Mouse (Mus musculus): ENCODE results near the gene Scly. TPM values are rescaled to one million over a fixed set of nuclear protein-coding genes. Genes with fewer than 3 reads are reported as not detected.

Scly gene
- total and polyA plus RNA-seq, 3 experiments, result 23.1 to 48.8 TPM; not detected in 1

DNA sequence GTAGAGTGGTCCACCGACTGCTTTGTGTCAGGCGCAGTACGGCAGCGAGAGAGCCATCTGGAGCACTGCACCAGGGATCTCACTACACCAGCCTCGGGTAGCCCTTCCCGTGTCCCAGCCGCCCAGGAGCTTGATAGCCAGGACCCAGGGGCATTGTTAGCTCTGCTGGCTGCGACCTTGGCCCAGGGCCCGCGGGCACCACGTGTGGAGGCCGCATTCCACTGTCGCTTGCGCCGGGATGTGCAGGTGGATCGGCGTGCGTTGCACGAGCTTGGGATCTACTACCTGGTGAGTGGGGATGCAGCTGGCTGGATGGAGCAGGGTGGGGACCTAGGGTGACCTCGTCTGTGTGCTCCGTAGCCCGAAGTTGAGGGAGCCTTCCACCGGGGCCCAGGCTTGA lies 71.9 kb downstream of the Scly start:
- peaks cover 0 to 13% of the 10 kb centered on the region in 2 experiments; a peak in 2 of 4 replicates for H3K4me1 ChIP-seq (ENCODE audit: control insufficient read depth in 1 of 2, insufficient read depth in 2 of 2, low read length in 2 of 2)
- H3K36me3 ChIP-seq (ENCODE audit: control insufficient read depth in 1 of 2, insufficient read depth in 2 of 2, low read length in 2 of 2), result peaks cover 0 to 6% of the 10 kb centered on the region in 2 experiments; a peak in 1 of 4 replicates

More for the DNA sequence above, 71.9 kb downstream of the Scly start:
- peaks cover 4% of the 10 kb centered on the region for H3K79me2 ChIP-seq (ENCODE audit: control insufficient read depth, insufficient read depth, low read length, poor library complexity)
- no peak overlapping the region for H3K4me3 ChIP-seq (ENCODE audit: control insufficient read depth in 1 of 2, insufficient read depth in 1 of 2, low read depth in 2 of 2, low read length in 2 of 2)
- no peak overlapping the region for H3K9ac ChIP-seq (ENCODE audit: control insufficient read depth, low read depth, low read length, poor library complexity, severe bottlenecking)
- no peak overlapping the region for H3K27ac ChIP-seq (ENCODE audit: control insufficient read depth, low read depth, low read length)
- H3K27me3 ChIP-seq (ENCODE audit: control insufficient read depth in 1 of 2, insufficient read depth in 2 of 2, low read length in 2 of 2), result no peaks in the 10 kb centered on the region
- no peak for DNase-seq (ENCODE audit: low read depth, low spot score)
- no peak for TF ChIP-seq ZNF384 (IDR thresholded peaks at IDR 0.05; ENCODE audit: low read depth, low read length)
- no peak for TF ChIP-seq EP300 (IDR thresholded peaks at IDR 0.05; ENCODE audit: low read depth in 1 of 2, low read length in 2 of 2)
- TF ChIP-seq TBP (IDR thresholded peaks at IDR 0.05; ENCODE audit: low read depth, low read length), result no peak
- TF ChIP-seq MAX (IDR thresholded peaks at IDR 0.05; ENCODE audit: low read length), result no peak
- TF ChIP-seq JUND (IDR thresholded peaks at IDR 0.05; ENCODE audit: low read depth, low read length), result no peak
- no peak for TF ChIP-seq RCOR1 (IDR thresholded peaks at IDR 0.05; ENCODE audit: low read depth, low read length)
- no peak for TF ChIP-seq MYB (IDR thresholded peaks at IDR 0.05; ENCODE audit: low read depth, low read length)
- TF ChIP-seq SIN3A (IDR thresholded peaks at IDR 0.05; ENCODE audit: low read length), result no peak
- TF ChIP-seq NELFE (IDR thresholded peaks at IDR 0.05; ENCODE audit: low read depth, low read length), result no peak
- no peak for TF ChIP-seq ZC3H11A (IDR thresholded peaks at IDR 0.05; ENCODE audit: low read depth, low read length)
- no peak for TF ChIP-seq MAFK (IDR thresholded peaks at IDR 0.05; ENCODE audit: borderline replicate concordance, low read depth, low read length)
- TF ChIP-seq ELF1 (IDR thresholded peaks at IDR 0.05; ENCODE audit: low read depth, low read length), result no peak
- no peak for TF ChIP-seq USF2 (IDR thresholded peaks at IDR 0.05; ENCODE audit: borderline replicate concordance in 1 of 2, insufficient read depth in 1 of 2, low read depth in 1 of 2, low read length in 2 of 2)
- no peak for TF ChIP-seq MXI1 (IDR thresholded peaks at IDR 0.05; ENCODE audit: low read depth, low read length)
- TF ChIP-seq MEF2A (IDR thresholded peaks at IDR 0.05; ENCODE audit: extremely low read depth, insufficient replicate concordance, low read depth, low read length, poor library complexity, severe bottlenecking), result no peak
- no peak for TF ChIP-seq NRF1 (IDR thresholded peaks at IDR 0.05; ENCODE audit: insufficient read depth, low read depth, low read length, poor library complexity, severe bottlenecking)
- TF ChIP-seq UBTF (IDR thresholded peaks at IDR 0.05; ENCODE audit: borderline replicate concordance, insufficient read depth, low read depth, low read length), result no peak
- H3K9me3 ChIP-seq (replicated peaks; ENCODE audit: insufficient read depth, low read length), result no peaks in the 10 kb centered on the region

Other genes starting within 250 kb of the Scly start
- not detected in 2 replicates for gene Rbm44, start 153.2 kb upstream of the Scly start, total RNA-seq (2012; rRNA removed)
- gene Rbm44, start 153.2 kb upstream of the Scly start, polyA plus RNA-seq (2012; ENCODE audit: insufficient read depth in 1 of 2, insufficient read length in 2 of 2, low read depth in 1 of 2, low replicate concordance in 2 of 2, missing spikeins in 1 of 2), result not detected
- gene Ramp1, start 118.5 kb upstream of the Scly start, total RNA-seq (2012; rRNA removed), result 2.6 and 5.6 TPM in 2 replicates
- 1 to 10 TPM in 1 of 2 experiments, not detected in 1; 4.1 TPM for gene Ramp1, start 118.5 kb upstream of the Scly start, polyA plus RNA-seq (2012; ENCODE audit: insufficient read depth in 1 of 2, insufficient read length in 2 of 2, low read depth in 1 of 2, low replicate concordance in 2 of 2, missing spikeins in 1 of 2)
- gene Ube2f, start 48.0 kb upstream of the Scly start, total RNA-seq (2012; rRNA removed), result 50.0 and 57.4 TPM in 2 replicates
- 10 to 100 TPM in 1 of 2 experiments, not detected in 1; 71.3 TPM for gene Ube2f, start 48.0 kb upstream of the Scly start, polyA plus RNA-seq (2012; ENCODE audit: insufficient read depth in 1 of 2, insufficient read length in 2 of 2, low read depth in 1 of 2, low replicate concordance in 2 of 2, missing spikeins in 1 of 2)
- 1.7 and 2.0 TPM in 2 replicates for gene Espnl, start 23.7 kb downstream of the Scly start, total RNA-seq (2012; rRNA removed)
- 1 to 10 TPM in 1 of 2 experiments, not detected in 1; 2.1 TPM for gene Espnl, start 23.7 kb downstream of the Scly start, polyA plus RNA-seq (2012; ENCODE audit: insufficient read depth in 1 of 2, insufficient read length in 2 of 2, low read depth in 1 of 2, low replicate concordance in 2 of 2, missing spikeins in 1 of 2)
- gene Klhl30, start 52.7 kb downstream of the Scly start, total RNA-seq (2012; rRNA removed), result not detected in 2 replicates
- gene Klhl30, start 52.7 kb downstream of the Scly start, polyA plus RNA-seq (2012; ENCODE audit: insufficient read depth in 1 of 2, insufficient read length in 2 of 2, low read depth in 1 of 2, low replicate concordance in 2 of 2, missing spikeins in 1 of 2), result not detected
- 4.6 and 5.5 TPM in 2 replicates for gene Erfe, start 68.1 kb downstream of the Scly start, total RNA-seq (2012; rRNA removed)
- gene Erfe, start 68.1 kb downstream of the Scly start, polyA plus RNA-seq (2012; ENCODE audit: insufficient read depth in 1 of 2, insufficient read length in 2 of 2, low read depth in 1 of 2, low replicate concordance in 2 of 2, missing spikeins in 1 of 2), result 1 to 10 TPM in 1 of 2 experiments, not detected in 1; 9.1 TPM
- 110 and 131 TPM in 2 replicates for gene Ilkap, start 100.5 kb downstream of the Scly start, total RNA-seq (2012; rRNA removed)
- 100 to 1,000 TPM in 1 of 2 experiments, not detected in 1; 145 TPM for gene Ilkap, start 100.5 kb downstream of the Scly start, polyA plus RNA-seq (2012; ENCODE audit: insufficient read depth in 1 of 2, insufficient read length in 2 of 2, low read depth in 1 of 2, low replicate concordance in 2 of 2, missing spikeins in 1 of 2)
- gene Hes6, start 115.7 kb downstream of the Scly start, total RNA-seq (2012; rRNA removed), result 33.8 and 38.8 TPM in 2 replicates
- gene Hes6, start 115.7 kb downstream of the Scly start, polyA plus RNA-seq (2012; ENCODE audit: insufficient read depth in 1 of 2, insufficient read length in 2 of 2, low read depth in 1 of 2, low replicate concordance in 2 of 2, missing spikeins in 1 of 2), result 10 to 100 TPM in 1 of 2 experiments, not detected in 1; 47.9 TPM
- gene Per2, start 161.0 kb downstream of the Scly start, total RNA-seq (2012; rRNA removed), result 3.9 and 4.3 TPM in 2 replicates
- gene Per2, start 161.0 kb downstream of the Scly start, polyA plus RNA-seq (2012; ENCODE audit: insufficient read depth in 1 of 2, insufficient read length in 2 of 2, low read depth in 1 of 2, low replicate concordance in 2 of 2, missing spikeins in 1 of 2), result 1 to 10 TPM in 1 of 2 experiments, not detected in 1; 8.3 TPM
- gene Traf3ip1, start 196.3 kb downstream of the Scly start, total RNA-seq (2012; rRNA removed), result 12.0 and 13.6 TPM in 2 replicates
- 10 to 100 TPM in 1 of 2 experiments, not detected in 1; 19.6 TPM for gene Traf3ip1, start 196.3 kb downstream of the Scly start, polyA plus RNA-seq (2012; ENCODE audit: insufficient read depth in 1 of 2, insufficient read length in 2 of 2, low read depth in 1 of 2, low replicate concordance in 2 of 2, missing spikeins in 1 of 2)
- 38.4 and 41.3 TPM in 2 replicates for gene Asb1, start 242.2 kb downstream of the Scly start, total RNA-seq (2012; rRNA removed)
- gene Asb1, start 242.2 kb downstream of the Scly start, polyA plus RNA-seq (2012; ENCODE audit: insufficient read depth in 1 of 2, insufficient read length in 2 of 2, low read depth in 1 of 2, low replicate concordance in 2 of 2, missing spikeins in 1 of 2), result 10 to 100 TPM in 1 of 2 experiments, not detected in 1; 37.9 TPM

Measured in MEL (cell line).